Mouse (Mus musculus): ENCODE data around the gene Cldn12. TPM values are rescaled to one million over a fixed set of nuclear protein-coding genes. Genes with fewer than 3 reads are reported as not detected.

Gene Cldn12
- polyA plus RNA-seq, 1 experiment, result 13.4 TPM

GRCm38 (mm10) chr5:5510304-5510887, 4.4 kb downstream of the Cldn12 start:
- TF ChIP-seq POLR2A (IDR thresholded peaks at IDR 0.05; ENCODE audit: low read depth, low read length) (no peak), CTCF (IDR thresholded peaks at IDR 0.05; ENCODE audit: extremely low read depth, insufficient read length, insufficient replicate concordance, low read depth, low read length) (no peak)
- H3K4me1 ChIP-seq (ENCODE audit: control insufficient read depth, insufficient read depth, insufficient read length, low read length), result no peaks in the 10 kb centered on the region
- no peaks in the 10 kb centered on the region for H3K27me3 ChIP-seq (ENCODE audit: control insufficient read depth, insufficient read depth, low read length)
- 0 out of 2 replicates have a peak, but pooled peaks cover 1% of the 10 kb centered on the region for H3K36me3 ChIP-seq (ENCODE audit: control insufficient read depth, insufficient read depth, low read length)
- no peak overlapping the region for H3K27ac ChIP-seq (ENCODE audit: insufficient read depth, low read depth, low read length)
- H3K4me3 ChIP-seq (ENCODE audit: low read depth, low read length), result no peak overlapping the region
- WGBS, result 82% methylated on average over 10 of the region's 10 CpGs

GRCm38 (mm10) chr5:5508231-5508630, 6.5 kb downstream of the Cldn12 start:
- no peak overlapping the region for H3K27ac ChIP-seq (ENCODE audit: insufficient read depth, low read depth, low read length)
- no peaks in the 10 kb centered on the region for H3K27me3 ChIP-seq (ENCODE audit: control insufficient read depth, insufficient read depth, low read length)
- 93% methylated on average over 10 of the region's 10 CpGs for WGBS
- H3K36me3 ChIP-seq (ENCODE audit: control insufficient read depth, insufficient read depth, low read length), result peaks cover 5% of the 10 kb centered on the region; the same call in 1 of the 2 replicates
- H3K4me3 ChIP-seq (ENCODE audit: low read depth, low read length), result no peak overlapping the region
- TF ChIP-seq POLR2A (IDR thresholded peaks at IDR 0.05; ENCODE audit: low read depth, low read length) (no peak), CTCF (IDR thresholded peaks at IDR 0.05; ENCODE audit: extremely low read depth, insufficient read length, insufficient replicate concordance, low read depth, low read length) (no peak)
- no peaks in the 10 kb centered on the region for H3K4me1 ChIP-seq (ENCODE audit: control insufficient read depth, insufficient read depth, insufficient read length, low read length)

- no peaks in the 10 kb centered on the region for H3K4me1 ChIP-seq (ENCODE audit: control insufficient read depth, insufficient read depth, insufficient read length, low read length)
- peaks cover 5% of the 10 kb centered on the region; the same call in 1 of the 2 replicates for H3K36me3 ChIP-seq (ENCODE audit: control insufficient read depth, insufficient read depth, low read length)
- TF ChIP-seq POLR2A (IDR thresholded peaks at IDR 0.05; ENCODE audit: low read depth, low read length), result no peak
- TF ChIP-seq CTCF (IDR thresholded peaks at IDR 0.05; ENCODE audit: extremely low read depth, insufficient read length, insufficient replicate concordance, low read depth, low read length), result peak; percentile 72; the same call in 1 of the 2 replicates
- 51% methylated on average over 20 of the region's 20 CpGs for WGBS
- H3K27me3 ChIP-seq (ENCODE audit: control insufficient read depth, insufficient read depth, low read length), result no peaks in the 10 kb centered on the region
- no peak overlapping the region for H3K27ac ChIP-seq (ENCODE audit: insufficient read depth, low read depth, low read length)
- no peak overlapping the region for H3K4me3 ChIP-seq (ENCODE audit: low read depth, low read length)
These were observed 7.0 kb downstream of the Cldn12 start for GRCm38 (mm10) chr5:5507701-5508225.

GRCm38 (mm10) chr5:5504456-5504855, 10.3 kb downstream of the Cldn12 start:
- TF ChIP-seq CTCF (IDR thresholded peaks at IDR 0.05; ENCODE audit: extremely low read depth, insufficient read length, insufficient replicate concordance, low read depth, low read length) (no peak), POLR2A (IDR thresholded peaks at IDR 0.05; ENCODE audit: low read depth, low read length) (no peak)
- H3K36me3 ChIP-seq (ENCODE audit: control insufficient read depth, insufficient read depth, low read length), result peaks cover 4% of the 10 kb centered on the region; the same call in 1 of the 2 replicates
- H3K4me3 ChIP-seq (ENCODE audit: low read depth, low read length), result no peak overlapping the region
- no peaks in the 10 kb centered on the region for H3K27me3 ChIP-seq (ENCODE audit: control insufficient read depth, insufficient read depth, low read length)
- H3K4me1 ChIP-seq (ENCODE audit: control insufficient read depth, insufficient read depth, insufficient read length, low read length), result no peaks in the 10 kb centered on the region
- H3K27ac ChIP-seq (ENCODE audit: insufficient read depth, low read depth, low read length), result no peak overlapping the region
- WGBS, result 84% methylated on average over 13 of the region's 13 CpGs

- Histone ChIP-seq H3K36me3 (ENCODE audit: control insufficient read depth, insufficient read depth, low read length) (peaks cover 4% of the 10 kb centered on the region; the same call in 1 of the 2 replicates), H3K27me3 (ENCODE audit: control insufficient read depth, insufficient read depth, low read length) (no peaks in the 10 kb centered on the region), H3K4me1 (ENCODE audit: control insufficient read depth, insufficient read depth, insufficient read length, low read length) (no peaks in the 10 kb centered on the region), H3K4me3 (ENCODE audit: low read depth, low read length) (no peak overlapping the region), H3K27ac (ENCODE audit: insufficient read depth, low read depth, low read length) (no peak overlapping the region)
- 77% methylated on average over 4 of the region's 4 CpGs for WGBS
- TF ChIP-seq CTCF (IDR thresholded peaks at IDR 0.05; ENCODE audit: extremely low read depth, insufficient read length, insufficient replicate concordance, low read depth, low read length), result no peak
- no peak for TF ChIP-seq POLR2A (IDR thresholded peaks at IDR 0.05; ENCODE audit: low read depth, low read length)
These were observed 11.4 kb downstream of the Cldn12 start for GRCm38 (mm10) chr5:5503381-5503780.

GRCm38 (mm10) chr5:5501583-5501982, 13.2 kb downstream of the Cldn12 start:
- Histone ChIP-seq H3K27ac (ENCODE audit: insufficient read depth, low read depth, low read length) (no peak overlapping the region), H3K4me1 (ENCODE audit: control insufficient read depth, insufficient read depth, insufficient read length, low read length) (no peaks in the 10 kb centered on the region), H3K36me3 (ENCODE audit: control insufficient read depth, insufficient read depth, low read length) (peaks cover 4% of the 10 kb centered on the region; the same call in 1 of the 2 replicates), H3K4me3 (ENCODE audit: low read depth, low read length) (no peak overlapping the region), H3K27me3 (ENCODE audit: control insufficient read depth, insufficient read depth, low read length) (no peaks in the 10 kb centered on the region)
- TF ChIP-seq CTCF (IDR thresholded peaks at IDR 0.05; ENCODE audit: extremely low read depth, insufficient read length, insufficient replicate concordance, low read depth, low read length), result no peak
- no peak for TF ChIP-seq POLR2A (IDR thresholded peaks at IDR 0.05; ENCODE audit: low read depth, low read length)
- WGBS, result 64% methylated on average over 2 of the region's 2 CpGs

GRCm38 (mm10) chr5:5496393-5496792, 18.4 kb downstream of the Cldn12 start:
- H3K27ac ChIP-seq (ENCODE audit: insufficient read depth, low read depth, low read length), result no peak overlapping the region
- TF ChIP-seq POLR2A (IDR thresholded peaks at IDR 0.05; ENCODE audit: low read depth, low read length) (no peak), CTCF (IDR thresholded peaks at IDR 0.05; ENCODE audit: extremely low read depth, insufficient read length, insufficient replicate concordance, low read depth, low read length) (no peak)
- no peaks in the 10 kb centered on the region for H3K36me3 ChIP-seq (ENCODE audit: control insufficient read depth, insufficient read depth, low read length)
- H3K27me3 ChIP-seq (ENCODE audit: control insufficient read depth, insufficient read depth, low read length), result no peaks in the 10 kb centered on the region
- 39% methylated on average over 3 of the region's 3 CpGs for WGBS
- peaks cover 2% of the 10 kb centered on the region; the same call in 1 of the 2 replicates for H3K4me1 ChIP-seq (ENCODE audit: control insufficient read depth, insufficient read depth, insufficient read length, low read length)
- no peak overlapping the region for H3K4me3 ChIP-seq (ENCODE audit: low read depth, low read length)

Data from small intestine, adult 2 months (tissue).